Mouse (Mus musculus) heart, embryonic 16.5 days (tissue): Measurements from ENCODE around the gene Acss1. TPM values are rescaled to one million over a fixed set of nuclear protein-coding genes. Genes with fewer than 3 reads are reported as not detected.

ENCODE experiments used
- ATAC-seq: fragments of 200-750 bp; cut with Nextera tagmentation; replicated peaks from 2 replicates; pipeline ENCODE4 v1.8.0; 2017; ENCODE audit warnings: moderate number of reproducible peaks; ENCODE audit not compliant: insufficient read depth, low FRiP score; ENCODE audit errors: extremely low read depth
- H3K27ac ChIP-seq: fragments of 300-500 bp; sonication (generic); 2 replicates; pipeline ENCODE4 v1.5.1; 2014; ENCODE audit warnings: mild to moderate bottlenecking, low read length, control low read depth, moderate library complexity
- H3K27me3 ChIP-seq: fragments of 300-500 bp; sonication (generic); 2 replicates; pipeline ENCODE4 v1.6.1; 2014; ENCODE audit warnings: low read length, mixed read lengths; ENCODE audit not compliant: control insufficient read depth, insufficient read depth
- H3K36me3 ChIP-seq: fragments of 300-500 bp; sonication (generic); 2 replicates; pipeline ENCODE4 v1.6.1; 2014; ENCODE audit not compliant: control insufficient read depth, insufficient read depth
- H3K4me1 ChIP-seq: fragments of 300-500 bp; sonication (generic); 2 replicates; pipeline ENCODE4 v1.6.1; 2014; ENCODE audit warnings: low read length, mixed read lengths; ENCODE audit not compliant: control insufficient read depth, insufficient read depth
- H3K4me2 ChIP-seq: fragments of 300-500 bp; sonication (generic); 2 replicates; pipeline ENCODE4 v1.6.1; 2014; ENCODE audit warnings: low read depth, mild to moderate bottlenecking, control low read depth, low read length
- H3K4me3 ChIP-seq: fragments of 300-500 bp; sonication (generic); 2 replicates; pipeline ENCODE4 v1.5.1; 2014; ENCODE audit warnings: mild to moderate bottlenecking, control low read depth, low read length
- H3K9ac ChIP-seq: fragments of 300-500 bp; sonication (generic); 2 replicates; pipeline ENCODE4 v1.6.1; 2014; ENCODE audit warnings: low read length, control low read depth
- H3K9me3 ChIP-seq: fragments of 300-500 bp; sonication (generic); replicated peaks from 2 replicates; pipeline ENCODE4 v1.6.1; 2016; ENCODE audit warnings: low read length; ENCODE audit not compliant: control insufficient read depth
- WGBS: fragments of 180-500 bp; shearing (Covaris S2); extraction: QIAGEN DNeasy Blood & Tissue Kit; methylation state at CpG from one replicate; pipeline ENCODE4 v1.1.7; 2014; 5-methylcytosine and 5-hydroxymethylcytosine counted together
- polyA plus RNA-seq: library from polyadenylated mRNA; unstranded; fragments of >200 nt; fragmentation: Nextera tagmentation; extraction: Ambion mirVana; gene quantifications from 2 replicates; pipeline ENCODE4 v1.2.1, GENCODE M21; 2015

The Acss1 gene
- polyA plus RNA-seq, 1 experiment from 2014 or later = 15.4 TPM

- H3K9ac ChIP-seq = no peak overlapping the region
- no peaks in the 10 kb centered on the region for H3K9me3 ChIP-seq
- no peaks in the 10 kb centered on the region for H3K27me3 ChIP-seq
- H3K4me2 ChIP-seq = peak overlapping the region; percentile 93; the same call in 1 of the 2 replicates
- ATAC-seq = no peak
- no peak overlapping the region for H3K27ac ChIP-seq
- H3K4me1 ChIP-seq = peaks cover 7% of the 10 kb centered on the region
- no peaks in the 10 kb centered on the region for H3K36me3 ChIP-seq
- H3K4me3 ChIP-seq = no peak overlapping the region
- WGBS = 45% methylated on average over 1 of the region's 1 CpGs
Observed at GRCm38 (mm10) chr2:150607086-150607485, 61.2 kb downstream of the Acss1 start.

GRCm38 (mm10) chr2:150604802-150605201 lies 63.5 kb downstream of the Acss1 start:
- WGBS = 74% methylated on average over 2 of the region's 2 CpGs
- H3K36me3 ChIP-seq = no peaks in the 10 kb centered on the region

GRCm38 (mm10) chr2:150602166-150602565 lies 66.1 kb downstream of the Acss1 start:
- no peak overlapping the region for H3K4me3 ChIP-seq

More at GRCm38 (mm10) chr2:150604802-150605201, 63.5 kb downstream of the Acss1 start:
- Histone ChIP-seq H3K4me2 (no peak overlapping the region), H3K4me3 (no peak overlapping the region), H3K9ac (no peak overlapping the region), H3K9me3 (no peaks in the 10 kb centered on the region), H3K27ac (no peak overlapping the region), H3K4me1 (peaks cover 9% of the 10 kb centered on the region), H3K27me3 (no peaks in the 10 kb centered on the region)
- no peak for ATAC-seq

GRCm38 (mm10) chr2:150600263-150600662 lies 68.0 kb downstream of the Acss1 start:
- H3K27ac ChIP-seq = 0 out of 2 replicates have a peak overlapping the region, but pooled peaks have one; percentile 16
- WGBS = 67% methylated on average over 2 of the region's 2 CpGs
- H3K4me3 ChIP-seq = no peak overlapping the region
- H3K4me2 ChIP-seq = no peak overlapping the region
- no peak for ATAC-seq
- H3K9ac ChIP-seq = no peak overlapping the region
- peaks cover 3% of the 10 kb centered on the region; the same call in 1 of the 2 replicates for H3K4me1 ChIP-seq
- peaks cover 3% of the 10 kb centered on the region; the same call in 1 of the 2 replicates for H3K36me3 ChIP-seq
- H3K27me3 ChIP-seq = no peaks in the 10 kb centered on the region
- no peaks in the 10 kb centered on the region for H3K9me3 ChIP-seq

More at GRCm38 (mm10) chr2:150602166-150602565, 66.1 kb downstream of the Acss1 start:
- Histone ChIP-seq H3K27ac (no peak overlapping the region; the same call in 1 of the 2 replicates), H3K36me3 (no peaks in the 10 kb centered on the region), H3K27me3 (no peaks in the 10 kb centered on the region), H3K4me2 (no peak overlapping the region), H3K9me3 (no peaks in the 10 kb centered on the region), H3K9ac (no peak overlapping the region), H3K4me1 (peaks cover 4% of the 10 kb centered on the region)
- 79% methylated on average over 2 of the region's 2 CpGs for WGBS
- ATAC-seq = no peak

GRCm38 (mm10) chr2:150595411-150596190 lies 72.7 kb downstream of the Acss1 start:
- WGBS = 67% methylated on average over 3 of the region's 3 CpGs
- H3K27ac ChIP-seq = no peak overlapping the region
- H3K9me3 ChIP-seq = no peaks in the 10 kb centered on the region
- no peak overlapping the region for H3K9ac ChIP-seq
- peaks cover 17% of the 10 kb centered on the region for H3K36me3 ChIP-seq
- no peak for ATAC-seq
- no peaks in the 10 kb centered on the region for H3K27me3 ChIP-seq
- H3K4me2 ChIP-seq = no peak overlapping the region
- no peaks in the 10 kb centered on the region for H3K4me1 ChIP-seq
- no peak overlapping the region for H3K4me3 ChIP-seq

- no peak for ATAC-seq
- H3K4me2 ChIP-seq = no peak overlapping the region
- H3K9ac ChIP-seq = no peak overlapping the region
- H3K27me3 ChIP-seq = no peaks in the 10 kb centered on the region
- H3K36me3 ChIP-seq = peaks cover 40% of the 10 kb centered on the region
- H3K27ac ChIP-seq = no peak overlapping the region
- no peaks in the 10 kb centered on the region for H3K4me1 ChIP-seq
- 82% methylated on average over 11 of the region's 11 CpGs for WGBS
- H3K9me3 ChIP-seq = no peaks in the 10 kb centered on the region
- no peak overlapping the region for H3K4me3 ChIP-seq
Observed at GRCm38 (mm10) chr2:150589076-150589475, 79.2 kb downstream of the Acss1 start.

- Histone ChIP-seq H3K9me3 (no peaks in the 10 kb centered on the region), H3K36me3 (peaks cover 13% of the 10 kb centered on the region), H3K27ac (no peak overlapping the region), H3K4me3 (no peak overlapping the region), H3K27me3 (no peaks in the 10 kb centered on the region), H3K9ac (no peak overlapping the region), H3K4me1 (no peaks in the 10 kb centered on the region), H3K4me2 (no peak overlapping the region)
- no peak for ATAC-seq
- WGBS = 64% methylated on average over 1 of the region's 1 CpGs
Observed at GRCm38 (mm10) chr2:150579628-150580027, 88.7 kb downstream of the Acss1 start.

- WGBS = 73% methylated on average over 5 of the region's 5 CpGs
- Histone ChIP-seq H3K27ac (no peak overlapping the region), H3K27me3 (no peaks in the 10 kb centered on the region), H3K36me3 (peaks cover 4% of the 10 kb centered on the region), H3K4me1 (no peaks in the 10 kb centered on the region), H3K4me2 (no peak overlapping the region), H3K9ac (no peak overlapping the region), H3K9me3 (no peaks in the 10 kb centered on the region), H3K4me3 (no peak overlapping the region)
- ATAC-seq = peak; percentile 21; the same call in 1 of the 2 replicates
Observed at GRCm38 (mm10) chr2:150578603-150579002, 89.7 kb downstream of the Acss1 start.

- Histone ChIP-seq H3K9ac (no peak overlapping the region), H3K27ac (no peak overlapping the region), H3K36me3 (no peaks in the 10 kb centered on the region), H3K4me2 (no peak overlapping the region), H3K4me1 (no peaks in the 10 kb centered on the region), H3K9me3 (no peaks in the 10 kb centered on the region), H3K27me3 (no peaks in the 10 kb centered on the region), H3K4me3 (no peak overlapping the region)
- WGBS = 87% methylated on average over 1 of the region's 1 CpGs
- no peak for ATAC-seq
Observed at GRCm38 (mm10) chr2:150576256-150576655, 92.0 kb downstream of the Acss1 start.
